Mouse (Mus musculus): ENCODE measurements around the gene Oosp1. TPM values are rescaled to one million over a fixed set of nuclear protein-coding genes. Genes with fewer than 3 reads are reported as not detected.

The Oosp1 gene
- polyA plus RNA-seq, 1 experiment from 2014 or later: not detected

GRCm38 (mm10) chr19:11639038-11639437 lies 51.9 kb downstream of the Oosp1 start:
- DNase-seq (ENCODE audit: low spot score) (no peak), ATAC-seq (ENCODE audit: low FRiP score) (no peak)
- no peak overlapping the region for H3K4me3 ChIP-seq (ENCODE audit: low read depth, low read length)
- 75% methylated on average over 4 of the region's 4 CpGs for WGBS
- H3K9ac ChIP-seq (ENCODE audit: low read depth, low read length): no peak overlapping the region
- no peaks in the 10 kb centered on the region for H3K4me1 ChIP-seq (replicated peaks; ENCODE audit: control insufficient read depth, insufficient read depth, low read length)
- H3K4me2 ChIP-seq (replicated peaks; ENCODE audit: low read depth, low read length): no peak overlapping the region
- no peaks in the 10 kb centered on the region for H3K36me3 ChIP-seq (ENCODE audit: control insufficient read depth, insufficient read depth, low read length)
- H3K9me3 ChIP-seq (ENCODE audit: control insufficient read depth, low read length): no peaks in the 10 kb centered on the region
- no peaks in the 10 kb centered on the region for H3K27me3 ChIP-seq (ENCODE audit: control insufficient read depth, insufficient read depth, low read length)
- H3K27ac ChIP-seq (ENCODE audit: low read depth, low read length): no peak overlapping the region

DNA sequence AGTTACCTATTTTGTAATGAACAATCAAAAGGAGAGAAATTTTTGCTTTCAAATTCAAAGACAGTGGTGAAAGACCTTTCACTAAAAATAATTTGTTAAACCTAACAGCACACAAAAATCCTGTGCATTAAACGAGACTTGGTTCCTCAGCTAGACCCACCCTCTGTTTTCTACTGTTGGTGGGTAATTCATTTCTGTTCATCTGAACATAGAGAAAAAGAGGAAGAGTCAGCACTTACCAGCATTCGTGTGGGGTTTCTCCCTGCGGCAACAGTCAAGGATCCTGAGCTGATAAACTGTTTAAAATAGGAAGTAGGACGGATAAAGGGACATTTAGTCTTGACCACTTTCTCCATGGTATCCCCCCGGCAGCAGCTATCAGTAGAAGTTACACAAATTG lies 55.4 kb downstream of the Oosp1 start:
- H3K27ac ChIP-seq (ENCODE audit: low read depth, low read length): no peak overlapping the region
- H3K9ac ChIP-seq (ENCODE audit: low read depth, low read length): no peak overlapping the region
- WGBS: 81% methylated on average over 5 of the region's 5 CpGs
- ATAC-seq (ENCODE audit: low FRiP score): no peak
- no peak for DNase-seq (ENCODE audit: low spot score)
- H3K36me3 ChIP-seq (ENCODE audit: control insufficient read depth, insufficient read depth, low read length): no peaks in the 10 kb centered on the region
- H3K4me2 ChIP-seq (replicated peaks; ENCODE audit: low read depth, low read length): no peak overlapping the region
- no peaks in the 10 kb centered on the region for H3K27me3 ChIP-seq (ENCODE audit: control insufficient read depth, insufficient read depth, low read length)
- H3K4me1 ChIP-seq (replicated peaks; ENCODE audit: control insufficient read depth, insufficient read depth, low read length): no peaks in the 10 kb centered on the region
- no peak overlapping the region for H3K4me3 ChIP-seq (ENCODE audit: low read depth, low read length)
- H3K9me3 ChIP-seq (ENCODE audit: control insufficient read depth, low read length): no peaks in the 10 kb centered on the region

DNA sequence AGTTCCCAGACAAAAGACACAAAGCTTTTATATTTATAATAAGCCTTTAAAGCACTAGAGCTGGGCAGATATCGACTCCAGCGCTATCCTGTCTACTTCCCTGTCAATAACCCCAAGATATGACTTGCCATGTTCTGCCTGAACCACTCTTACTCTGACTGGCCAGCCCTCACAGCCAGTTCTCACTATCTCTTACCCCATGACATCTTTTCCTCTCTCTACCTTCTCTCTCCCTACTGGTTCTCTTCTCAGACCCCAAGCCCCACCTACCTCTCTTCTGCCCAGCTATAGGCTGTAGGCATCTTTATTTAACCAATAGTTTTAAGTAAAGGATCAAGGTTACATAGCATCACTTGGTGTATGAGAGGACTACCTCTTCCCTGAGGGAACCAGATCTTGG lies 56.6 kb downstream of the Oosp1 start:
- Histone ChIP-seq H3K4me2 (replicated peaks; ENCODE audit: low read depth, low read length) (no peak overlapping the region), H3K27ac (ENCODE audit: low read depth, low read length) (no peak overlapping the region), H3K4me3 (ENCODE audit: low read depth, low read length) (no peak overlapping the region), H3K27me3 (ENCODE audit: control insufficient read depth, insufficient read depth, low read length) (no peaks in the 10 kb centered on the region), H3K4me1 (replicated peaks; ENCODE audit: control insufficient read depth, insufficient read depth, low read length) (no peaks in the 10 kb centered on the region), H3K36me3 (ENCODE audit: control insufficient read depth, insufficient read depth, low read length) (no peaks in the 10 kb centered on the region), H3K9me3 (ENCODE audit: control insufficient read depth, low read length) (no peaks in the 10 kb centered on the region), H3K9ac (ENCODE audit: low read depth, low read length) (no peak overlapping the region)
- DNase-seq (ENCODE audit: low spot score): no peak
- 80% methylated on average over 2 of the region's 2 CpGs for WGBS
- ATAC-seq (ENCODE audit: low FRiP score): no peak

DNA sequence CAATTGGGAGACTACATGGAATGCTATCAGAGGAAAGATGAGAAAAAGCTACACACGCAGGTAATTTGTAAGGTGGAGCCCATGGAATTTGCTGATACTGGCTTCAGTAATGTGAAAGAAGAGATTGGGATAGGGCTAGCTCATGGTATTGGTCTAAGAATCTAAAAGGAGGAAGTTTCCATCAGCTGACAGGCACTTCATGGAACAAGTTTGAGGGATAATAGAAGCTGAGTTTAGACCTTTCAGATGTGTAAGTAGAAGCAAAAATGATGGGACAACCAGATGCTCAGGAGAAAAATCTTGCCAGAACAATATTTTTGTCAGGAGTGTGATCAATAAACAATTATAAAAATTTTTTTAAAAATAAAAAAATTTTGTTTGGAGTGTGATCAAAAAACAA lies 57.2 kb downstream of the Oosp1 start:
- Histone ChIP-seq H3K4me3 (ENCODE audit: low read depth, low read length) (no peak overlapping the region), H3K36me3 (ENCODE audit: control insufficient read depth, insufficient read depth, low read length) (no peaks in the 10 kb centered on the region), H3K4me1 (replicated peaks; ENCODE audit: control insufficient read depth, insufficient read depth, low read length) (no peaks in the 10 kb centered on the region), H3K27ac (ENCODE audit: low read depth, low read length) (no peak overlapping the region), H3K9ac (ENCODE audit: low read depth, low read length) (no peak overlapping the region), H3K4me2 (replicated peaks; ENCODE audit: low read depth, low read length) (no peak overlapping the region), H3K27me3 (ENCODE audit: control insufficient read depth, insufficient read depth, low read length) (no peaks in the 10 kb centered on the region), H3K9me3 (ENCODE audit: control insufficient read depth, low read length) (no peaks in the 10 kb centered on the region)
- no peak for ATAC-seq (ENCODE audit: low FRiP score)
- 86% methylated on average over 1 of the region's 1 CpGs for WGBS
- no peak for DNase-seq (ENCODE audit: low spot score)

- ATAC-seq (ENCODE audit: low FRiP score) (no peak), DNase-seq (ENCODE audit: low spot score) (no peak)
- H3K4me3 ChIP-seq (ENCODE audit: low read depth, low read length): no peak overlapping the region
- no peaks in the 10 kb centered on the region for H3K27me3 ChIP-seq (ENCODE audit: control insufficient read depth, insufficient read depth, low read length)
- H3K36me3 ChIP-seq (ENCODE audit: control insufficient read depth, insufficient read depth, low read length): no peaks in the 10 kb centered on the region
- H3K4me1 ChIP-seq (replicated peaks; ENCODE audit: control insufficient read depth, insufficient read depth, low read length): no peaks in the 10 kb centered on the region
- H3K9me3 ChIP-seq (ENCODE audit: control insufficient read depth, low read length): no peaks in the 10 kb centered on the region
- H3K27ac ChIP-seq (ENCODE audit: low read depth, low read length): no peak overlapping the region
- H3K9ac ChIP-seq (ENCODE audit: low read depth, low read length): no peak overlapping the region
- 73% methylated on average over 5 of the region's 5 CpGs for WGBS
- no peak overlapping the region for H3K4me2 ChIP-seq (replicated peaks; ENCODE audit: low read depth, low read length)
Measured at GRCm38 (mm10) chr19:11625231-11625630, 65.7 kb downstream of the Oosp1 start.

GRCm38 (mm10) chr19:11624800-11625199 lies 66.2 kb downstream of the Oosp1 start:
- no peak for ATAC-seq (ENCODE audit: low FRiP score)
- Histone ChIP-seq H3K9ac (ENCODE audit: low read depth, low read length) (no peak overlapping the region), H3K36me3 (ENCODE audit: control insufficient read depth, insufficient read depth, low read length) (no peaks in the 10 kb centered on the region), H3K4me3 (ENCODE audit: low read depth, low read length) (no peak overlapping the region), H3K9me3 (ENCODE audit: control insufficient read depth, low read length) (no peaks in the 10 kb centered on the region), H3K27me3 (ENCODE audit: control insufficient read depth, insufficient read depth, low read length) (no peaks in the 10 kb centered on the region), H3K4me2 (replicated peaks; ENCODE audit: low read depth, low read length) (no peak overlapping the region), H3K27ac (ENCODE audit: low read depth, low read length) (no peak overlapping the region), H3K4me1 (replicated peaks; ENCODE audit: control insufficient read depth, insufficient read depth, low read length) (no peaks in the 10 kb centered on the region)
- no peak for DNase-seq (ENCODE audit: low spot score)

GRCm38 (mm10) chr19:11623551-11623950 lies 67.4 kb downstream of the Oosp1 start, which contains the start of gene Ms4a2:
Gene Ms4a2 (minus strand): TSS chr19:11623719.
- WGBS: 89% methylated on average over 2 of the region's 2 CpGs
- H3K4me2 ChIP-seq (replicated peaks; ENCODE audit: low read depth, low read length): no peak within 1 kb of the TSS
- H3K27me3 ChIP-seq (ENCODE audit: control insufficient read depth, insufficient read depth, low read length): no peaks in the 10 kb centered on the region
- H3K9me3 ChIP-seq (ENCODE audit: control insufficient read depth, low read length): no peaks in the 10 kb centered on the region
- DNase-seq (ENCODE audit: low spot score) (no peak), ATAC-seq (ENCODE audit: low FRiP score) (no peak)
- H3K9ac ChIP-seq (ENCODE audit: low read depth, low read length): no peak within 1 kb of the TSS
- H3K27ac ChIP-seq (ENCODE audit: low read depth, low read length): no peak within 1 kb of the TSS
- H3K36me3 ChIP-seq (ENCODE audit: control insufficient read depth, insufficient read depth, low read length): no peaks in the 10 kb centered on the region
- H3K4me1 ChIP-seq (replicated peaks; ENCODE audit: control insufficient read depth, insufficient read depth, low read length): no peaks in the 10 kb centered on the region
- no peak within 1 kb of the TSS for H3K4me3 ChIP-seq (ENCODE audit: low read depth, low read length)

DNA sequence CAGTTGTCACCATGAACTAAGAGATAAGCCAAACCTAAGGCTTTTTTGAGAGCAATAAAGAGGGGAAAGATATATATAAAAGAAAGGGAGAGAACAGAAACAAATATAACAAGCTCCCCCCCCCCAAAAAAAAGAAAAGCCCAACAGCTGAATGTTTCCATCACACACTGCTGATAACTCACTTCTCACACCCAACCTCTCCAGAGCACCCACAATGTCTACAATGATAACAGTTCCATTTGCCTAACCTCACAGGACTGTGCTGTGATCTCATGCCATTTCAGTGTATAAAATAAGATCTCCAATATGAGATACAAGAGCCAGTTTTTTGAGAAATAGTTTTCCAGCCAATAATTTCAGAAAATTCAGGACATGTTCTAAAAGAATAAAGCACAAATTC lies 73.0 kb downstream of the Oosp1 start:
- ATAC-seq (ENCODE audit: low FRiP score): no peak
- Histone ChIP-seq H3K9ac (ENCODE audit: low read depth, low read length) (no peak overlapping the region), H3K27me3 (ENCODE audit: control insufficient read depth, insufficient read depth, low read length) (no peaks in the 10 kb centered on the region), H3K4me3 (ENCODE audit: low read depth, low read length) (no peak overlapping the region), H3K36me3 (ENCODE audit: control insufficient read depth, insufficient read depth, low read length) (no peaks in the 10 kb centered on the region), H3K4me2 (replicated peaks; ENCODE audit: low read depth, low read length) (no peak overlapping the region), H3K9me3 (ENCODE audit: control insufficient read depth, low read length) (no peaks in the 10 kb centered on the region), H3K27ac (ENCODE audit: low read depth, low read length) (no peak overlapping the region), H3K4me1 (replicated peaks; ENCODE audit: control insufficient read depth, insufficient read depth, low read length) (no peaks in the 10 kb centered on the region)
- no peak for DNase-seq (ENCODE audit: low spot score)
